Mouse (Mus musculus) small intestine, adult 2 months (tissue): ENCODE results near the gene Ip6k1.

ENCODE experiments used
- CTCF ChIP-seq: fragments of 200-500 bp; IDR thresholded peaks from 2 replicates; pipeline ENCODE4 v1.5.1; 2012; ENCODE audit warnings: low read depth, mild to moderate bottlenecking, control low read depth, inconsistent platforms, low read length, moderate library complexity, mixed read lengths; ENCODE audit not compliant: insufficient replicate concordance, insufficient read length; ENCODE audit errors: extremely low read depth
- POLR2A ChIP-seq: fragments of 200-500 bp; IDR thresholded peaks from 2 replicates; pipeline ENCODE4 v1.6.1; 2012; ENCODE audit warnings: low read depth, mild to moderate bottlenecking, control low read depth, inconsistent platforms, low read length, moderate library complexity

DNA sequence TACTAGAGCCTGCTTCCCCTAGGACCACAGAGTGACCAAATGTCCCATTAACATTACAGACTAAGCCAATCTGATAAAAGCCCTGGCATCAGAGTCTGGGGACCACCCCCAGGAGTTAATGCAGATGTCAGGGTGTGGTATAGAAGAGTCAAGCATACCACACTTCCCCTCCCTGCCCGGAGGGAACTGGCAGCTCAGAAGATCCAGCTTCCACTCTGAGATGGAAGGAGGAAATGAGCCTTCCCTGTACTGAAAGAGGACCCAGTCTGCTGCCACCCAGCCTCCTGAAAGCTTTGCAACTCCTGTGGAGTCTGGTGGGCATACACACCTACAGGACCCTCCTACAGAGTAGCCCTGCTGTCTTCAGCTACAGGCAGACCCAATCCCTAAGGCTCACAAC is 52.8 kb downstream of the Ip6k1 start:
- TF ChIP-seq CTCF, result no peak
- no peak for TF ChIP-seq POLR2A
